Mouse (Mus musculus): ENCODE measurements around the gene Nat8f5. TPM values are rescaled to one million over a fixed set of nuclear protein-coding genes. Genes with fewer than 3 reads are reported as not detected.
"Not testable (repeated sequence)": the region's sequence is repeated elsewhere in the genome, so short reads cannot be mapped to it uniquely, and the experiment has no call there.

Nat8f5 gene
- polyA plus RNA-seq, 1 experiment from 2014 or later = not detected

GRCm38 (mm10) chr6:85851062-85851773 is 30.4 kb upstream of the Nat8f5 start:
- 89% methylated on average over 7 of the region's 7 CpGs for WGBS
- ATAC-seq (ENCODE audit: low FRiP score) = no peak
- no peaks in the 10 kb centered on the region for H3K36me3 ChIP-seq
- no peaks in the 10 kb centered on the region for H3K27me3 ChIP-seq
- no peaks in the 10 kb centered on the region for H3K4me1 ChIP-seq
- H3K9ac ChIP-seq = no peak overlapping the region
- no peak overlapping the region for H3K4me2 ChIP-seq (replicated peaks)
- H3K4me3 ChIP-seq = no peak overlapping the region
- no peak overlapping the region for H3K27ac ChIP-seq
- H3K9me3 ChIP-seq (replicated peaks) = no peaks in the 10 kb centered on the region

GRCm38 (mm10) chr6:85849240-85849639 is 28.5 kb upstream of the Nat8f5 start:
- ATAC-seq (ENCODE audit: low FRiP score) = no peak
- H3K9ac ChIP-seq = no peak overlapping the region
- no peak overlapping the region for H3K27ac ChIP-seq

DNA sequence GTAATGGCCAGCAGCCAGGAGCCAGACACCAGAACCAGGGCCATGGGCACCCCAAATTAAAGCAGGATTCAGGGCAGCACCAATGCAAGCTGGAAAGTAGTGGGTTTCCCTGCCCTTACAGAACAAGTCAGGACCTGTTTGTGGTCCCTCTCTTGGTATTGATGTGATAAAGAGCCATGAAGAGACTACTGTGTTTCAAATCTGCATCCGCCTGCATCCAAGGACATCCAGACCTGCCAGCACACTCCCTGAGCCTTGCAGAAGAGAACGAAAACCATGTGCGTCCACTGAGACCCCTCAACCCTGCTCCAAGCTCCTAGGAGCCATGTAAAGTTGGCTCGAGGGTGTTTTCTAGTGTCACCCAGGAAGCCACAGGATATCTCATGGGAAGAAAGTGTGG is 27.4 kb upstream of the Nat8f5 start:
- Histone ChIP-seq H3K27ac (no peak overlapping the region), H3K36me3 (no peaks in the 10 kb centered on the region), H3K9me3 (replicated peaks) (0 out of 2 replicates have a peak, but pooled peaks cover 3% of the 10 kb centered on the region), H3K27me3 (no peaks in the 10 kb centered on the region), H3K4me1 (no peaks in the 10 kb centered on the region), H3K4me3 (no peak overlapping the region), H3K9ac (no peak overlapping the region), H3K4me2 (replicated peaks) (no peak overlapping the region)
- 94% methylated on average over 4 of the region's 4 CpGs for WGBS
- no peak for ATAC-seq (ENCODE audit: low FRiP score)

More at GRCm38 (mm10) chr6:85849240-85849639, 28.5 kb upstream of the Nat8f5 start:
- Histone ChIP-seq H3K27me3 (no peaks in the 10 kb centered on the region), H3K36me3 (no peaks in the 10 kb centered on the region), H3K4me1 (no peaks in the 10 kb centered on the region), H3K4me2 (replicated peaks) (no peak overlapping the region), H3K9me3 (replicated peaks) (no peaks in the 10 kb centered on the region), H3K4me3 (no peak overlapping the region)
- 22% methylated on average over 2 of the region's 2 CpGs for WGBS

GRCm38 (mm10) chr6:85846921-85847320 is 26.1 kb upstream of the Nat8f5 start:
- Histone ChIP-seq H3K4me1 (no peaks in the 10 kb centered on the region), H3K27ac (no peak overlapping the region), H3K4me3 (no peak overlapping the region), H3K27me3 (no peaks in the 10 kb centered on the region), H3K36me3 (no peaks in the 10 kb centered on the region), H3K4me2 (replicated peaks) (no peak overlapping the region), H3K9ac (no peak overlapping the region), H3K9me3 (replicated peaks) (0 out of 2 replicates have a peak, but pooled peaks cover 3% of the 10 kb centered on the region)
- no peak for ATAC-seq (ENCODE audit: low FRiP score)
- 52% methylated on average over 1 of the region's 1 CpGs for WGBS

DNA sequence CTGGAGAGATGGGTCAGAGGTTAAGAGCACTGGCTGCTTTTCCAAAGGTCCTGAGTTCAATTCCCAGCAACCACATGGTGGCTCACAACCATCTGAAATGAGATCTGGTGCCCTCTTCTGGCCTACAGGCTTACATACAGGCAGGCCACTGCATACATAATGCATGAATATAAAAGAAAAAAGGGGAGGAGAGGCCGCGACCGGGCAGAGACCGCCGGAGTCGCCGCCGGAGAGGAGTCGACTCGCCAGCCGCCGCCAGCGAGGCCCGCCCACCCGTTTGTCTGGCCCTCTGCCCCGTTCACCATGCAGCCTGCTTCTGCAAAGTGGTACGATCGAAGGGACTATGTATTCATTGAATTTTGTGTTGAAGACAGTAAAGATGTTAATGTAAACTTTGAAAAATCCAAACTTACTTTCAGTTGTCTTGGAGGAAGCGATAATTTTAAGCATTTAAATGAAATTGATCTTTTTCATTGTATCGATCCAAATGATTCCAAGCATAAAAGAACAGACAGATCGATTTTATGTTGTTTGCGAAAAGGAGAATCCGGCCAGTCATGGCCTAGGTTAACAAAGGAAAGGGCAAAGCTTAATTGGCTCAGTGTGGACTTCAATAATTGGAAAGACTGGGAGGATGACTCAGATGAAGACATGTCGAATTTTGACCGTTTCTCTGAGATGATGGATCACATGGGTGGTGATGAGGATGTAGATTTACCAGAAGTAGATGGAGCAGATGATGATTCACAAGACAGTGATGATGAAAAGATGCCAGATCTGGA is 23.1 kb upstream of the Nat8f5 start:
- WGBS = 54% methylated on average over 25 of the region's 25 CpGs
- not testable (repeated sequence) for ATAC-seq (ENCODE audit: low FRiP score); H3K27ac ChIP-seq; H3K36me3 ChIP-seq; H3K4me2 ChIP-seq (replicated peaks); H3K9ac ChIP-seq; H3K9me3 ChIP-seq (replicated peaks); H3K27me3 ChIP-seq; H3K4me3 ChIP-seq; H3K4me1 ChIP-seq

DNA sequence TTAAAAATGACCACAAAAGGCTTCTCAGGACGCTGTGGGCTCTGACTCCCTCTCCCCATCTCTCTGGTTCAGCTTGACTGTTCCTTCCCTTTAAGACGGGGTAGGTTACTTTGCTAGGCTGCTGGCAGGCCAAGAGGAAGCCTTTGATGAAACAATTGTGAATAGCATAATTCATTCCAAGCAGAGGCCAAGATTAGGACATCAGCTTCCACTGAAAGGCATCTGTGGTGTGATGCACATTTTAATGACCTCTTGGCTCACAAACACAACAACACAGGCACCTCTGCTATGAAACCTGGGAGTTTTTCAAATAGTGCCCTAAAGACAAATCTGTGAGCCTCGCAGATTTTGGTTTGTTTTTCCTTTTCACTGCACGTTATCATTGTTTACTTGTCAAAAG is 19.2 kb upstream of the Nat8f5 start:
- no peak overlapping the region for H3K4me2 ChIP-seq (replicated peaks)
- H3K27ac ChIP-seq = no peak overlapping the region
- WGBS = 40% methylated on average over 4 of the region's 4 CpGs
- H3K4me1 ChIP-seq = no peaks in the 10 kb centered on the region
- H3K9me3 ChIP-seq (replicated peaks) = 0 out of 2 replicates have a peak, but pooled peaks cover 3% of the 10 kb centered on the region
- ATAC-seq (ENCODE audit: low FRiP score) = no peak
- no peak overlapping the region for H3K4me3 ChIP-seq
- H3K27me3 ChIP-seq = no peaks in the 10 kb centered on the region
- no peaks in the 10 kb centered on the region for H3K36me3 ChIP-seq
- H3K9ac ChIP-seq = no peak overlapping the region

DNA sequence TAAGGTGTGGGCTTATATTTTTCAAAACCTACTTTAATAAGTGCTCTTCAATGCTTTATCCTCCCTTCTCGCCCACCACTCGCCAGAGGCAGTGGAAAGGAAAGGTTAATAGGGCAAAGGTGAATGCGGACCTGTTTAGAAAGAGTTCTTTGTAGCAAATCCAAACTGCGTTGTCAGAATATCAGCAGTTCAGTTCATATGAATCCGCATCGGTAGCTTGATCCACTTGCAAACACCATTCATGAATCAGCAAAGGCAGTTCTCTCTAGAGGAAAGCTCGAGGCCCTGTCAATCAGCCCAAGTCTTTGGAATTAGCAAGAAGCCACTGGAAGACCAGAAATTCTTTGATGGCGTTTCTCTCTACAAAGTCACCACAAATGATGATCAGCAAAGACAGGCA is 17.9 kb upstream of the Nat8f5 start:
- Histone ChIP-seq H3K27ac (no peak overlapping the region), H3K4me3 (no peak overlapping the region), H3K36me3 (no peaks in the 10 kb centered on the region), H3K9me3 (replicated peaks) (0 out of 2 replicates have a peak, but pooled peaks cover 3% of the 10 kb centered on the region), H3K4me2 (replicated peaks) (no peak overlapping the region), H3K9ac (no peak overlapping the region), H3K27me3 (no peaks in the 10 kb centered on the region), H3K4me1 (no peaks in the 10 kb centered on the region)
- 53% methylated on average over 8 of the region's 8 CpGs for WGBS
- no peak for ATAC-seq (ENCODE audit: low FRiP score)

GRCm38 (mm10) chr6:85837307-85837706 is 16.5 kb upstream of the Nat8f5 start:
- H3K9ac ChIP-seq; H3K36me3 ChIP-seq; H3K27ac ChIP-seq; H3K4me3 ChIP-seq; ATAC-seq (ENCODE audit: low FRiP score); H3K9me3 ChIP-seq (replicated peaks); H3K4me2 ChIP-seq (replicated peaks); H3K4me1 ChIP-seq; H3K27me3 ChIP-seq: not testable (repeated sequence)
- 7% methylated on average over 6 of the region's 12 CpGs for WGBS

DNA sequence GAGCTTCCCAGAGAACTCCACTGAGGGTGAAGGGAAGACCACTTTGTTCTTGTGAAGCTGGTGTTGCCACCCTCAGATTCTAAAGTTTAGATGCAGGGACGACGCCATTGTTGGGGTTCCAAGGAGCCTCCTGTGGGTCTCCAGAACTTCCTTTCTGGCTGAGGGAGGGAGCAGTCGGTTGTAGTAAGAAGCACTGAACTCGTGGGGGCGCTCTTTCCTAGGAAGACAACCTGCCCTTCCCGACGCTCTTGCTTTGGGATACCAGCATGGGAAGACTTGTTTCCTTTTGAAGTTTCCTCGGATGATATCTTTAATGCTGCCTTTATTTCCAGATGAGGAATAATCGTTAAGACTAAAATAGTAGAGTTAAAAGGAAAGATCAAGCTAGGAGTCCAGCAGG is 16.1 kb upstream of the Nat8f5 start:
- not testable (repeated sequence) for H3K27ac ChIP-seq; H3K4me1 ChIP-seq; H3K27me3 ChIP-seq; H3K36me3 ChIP-seq; H3K9ac ChIP-seq; H3K4me2 ChIP-seq (replicated peaks); ATAC-seq (ENCODE audit: low FRiP score); H3K4me3 ChIP-seq; H3K9me3 ChIP-seq (replicated peaks)
- 17% methylated on average over 9 of the region's 9 CpGs for WGBS

- not testable (repeated sequence) for H3K4me3 ChIP-seq; H3K4me2 ChIP-seq (replicated peaks); H3K4me1 ChIP-seq; H3K36me3 ChIP-seq; H3K9ac ChIP-seq; H3K9me3 ChIP-seq (replicated peaks); ATAC-seq (ENCODE audit: low FRiP score); H3K27ac ChIP-seq; H3K27me3 ChIP-seq
- WGBS = 86% methylated on average over 5 of the region's 5 CpGs
Observed at GRCm38 (mm10) chr6:85836098-85836497, 15.3 kb upstream of the Nat8f5 start.

- not testable (repeated sequence) for H3K36me3 ChIP-seq; H3K27me3 ChIP-seq; H3K4me2 ChIP-seq (replicated peaks); ATAC-seq (ENCODE audit: low FRiP score); H3K4me1 ChIP-seq; H3K27ac ChIP-seq; H3K9me3 ChIP-seq (replicated peaks); H3K4me3 ChIP-seq; H3K9ac ChIP-seq
- WGBS = 84% methylated on average over 1 of the region's 2 CpGs
Observed at GRCm38 (mm10) chr6:85835104-85835503, 14.3 kb upstream of the Nat8f5 start.

DNA sequence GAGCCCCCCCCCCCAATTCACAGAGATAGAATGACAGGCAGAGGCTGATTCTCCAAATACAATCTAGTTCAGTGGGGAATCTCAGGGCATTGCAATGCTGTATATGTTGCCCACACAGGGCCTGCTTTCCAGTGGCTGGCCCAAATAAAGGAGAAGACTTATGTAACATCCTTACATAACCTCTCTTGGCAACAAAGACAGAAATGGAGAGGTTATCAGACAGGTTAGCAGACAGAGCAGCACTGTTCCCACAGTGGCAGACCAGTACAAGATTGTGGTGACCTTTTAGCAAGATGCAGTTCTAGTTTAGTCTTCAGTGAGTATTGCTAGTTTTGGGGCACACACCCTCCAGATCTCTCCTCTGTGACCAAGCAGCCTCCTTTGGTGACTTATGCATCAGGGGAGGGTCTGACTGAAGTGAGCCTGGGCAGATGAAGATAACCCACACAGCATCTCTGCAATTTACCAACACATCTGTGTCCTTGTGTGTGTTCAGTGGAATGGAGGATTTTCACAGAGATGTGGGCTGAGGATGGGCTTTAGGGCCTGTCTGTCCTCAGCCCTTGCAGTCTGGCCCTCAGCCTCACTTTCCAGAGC is 13.8 kb upstream of the Nat8f5 start:
- not testable (repeated sequence) for H3K9ac ChIP-seq; H3K36me3 ChIP-seq; H3K4me3 ChIP-seq; H3K27ac ChIP-seq; H3K4me1 ChIP-seq; ATAC-seq (ENCODE audit: low FRiP score); H3K27me3 ChIP-seq; H3K9me3 ChIP-seq (replicated peaks); H3K4me2 ChIP-seq (replicated peaks)
